Mouse (Mus musculus): Measurements from ENCODE around the gene Smagp. TPM values are rescaled to one million over a fixed set of nuclear protein-coding genes. Genes with fewer than 3 reads are reported as not detected.

Smagp gene
- polyA plus RNA-seq, 1 experiment, result 384 TPM

- Histone ChIP-seq H3K36me3 (ENCODE audit: control insufficient read depth, insufficient read depth, low read length) (peaks cover 4% of the 10 kb centered on the region; the same call in 1 of the 2 replicates), H3K27me3 (ENCODE audit: control insufficient read depth, insufficient read depth, low read length) (no peaks in the 10 kb centered on the region), H3K4me3 (ENCODE audit: low read depth, low read length) (peak overlapping the region; percentile 89), H3K4me1 (ENCODE audit: control insufficient read depth, insufficient read depth, insufficient read length, low read length) (peaks cover 18% of the 10 kb centered on the region), H3K27ac (ENCODE audit: insufficient read depth, low read depth, low read length) (peak overlapping the region; percentile 97)
- TF ChIP-seq CTCF (IDR thresholded peaks at IDR 0.05; ENCODE audit: extremely low read depth, insufficient read length, insufficient replicate concordance, low read depth, low read length) (no peak), POLR2A (IDR thresholded peaks at IDR 0.05; ENCODE audit: low read depth, low read length) (0 out of 2 replicates have a peak, but pooled peaks have one; percentile 7)
- 5% methylated on average over 38 of the region's 38 CpGs for WGBS
Measured at GRCm38 (mm10) chr15:100635851-100636645, 692 bp downstream of the Smagp start.

GRCm38 (mm10) chr15:100635239-100635638 lies 1.5 kb downstream of the Smagp start:
- Histone ChIP-seq H3K36me3 (ENCODE audit: control insufficient read depth, insufficient read depth, low read length) (peaks cover 6% of the 10 kb centered on the region; the same call in 1 of the 2 replicates), H3K4me1 (ENCODE audit: control insufficient read depth, insufficient read depth, insufficient read length, low read length) (peaks cover 16% of the 10 kb centered on the region), H3K27me3 (ENCODE audit: control insufficient read depth, insufficient read depth, low read length) (no peaks in the 10 kb centered on the region), H3K4me3 (ENCODE audit: low read depth, low read length) (peak overlapping the region; percentile 89), H3K27ac (ENCODE audit: insufficient read depth, low read depth, low read length) (peak overlapping the region; percentile 97)
- TF ChIP-seq CTCF (IDR thresholded peaks at IDR 0.05; ENCODE audit: extremely low read depth, insufficient read length, insufficient replicate concordance, low read depth, low read length), result no peak
- TF ChIP-seq POLR2A (IDR thresholded peaks at IDR 0.05; ENCODE audit: low read depth, low read length), result no peak
- WGBS, result 4% methylated on average over 9 of the region's 9 CpGs

GRCm38 (mm10) chr15:100633341-100633740 lies 3.4 kb downstream of the Smagp start:
- Histone ChIP-seq H3K27ac (ENCODE audit: insufficient read depth, low read depth, low read length) (peak overlapping the region; percentile 81), H3K27me3 (ENCODE audit: control insufficient read depth, insufficient read depth, low read length) (no peaks in the 10 kb centered on the region), H3K4me1 (ENCODE audit: control insufficient read depth, insufficient read depth, insufficient read length, low read length) (peaks cover 14% of the 10 kb centered on the region), H3K4me3 (ENCODE audit: low read depth, low read length) (peak overlapping the region; percentile 50), H3K36me3 (ENCODE audit: control insufficient read depth, insufficient read depth, low read length) (peaks cover 6% of the 10 kb centered on the region; the same call in 1 of the 2 replicates)
- TF ChIP-seq POLR2A (IDR thresholded peaks at IDR 0.05; ENCODE audit: low read depth, low read length) (no peak), CTCF (IDR thresholded peaks at IDR 0.05; ENCODE audit: extremely low read depth, insufficient read length, insufficient replicate concordance, low read depth, low read length) (no peak)
- WGBS, result 20% methylated on average over 10 of the region's 10 CpGs

GRCm38 (mm10) chr15:100632323-100632722 lies 4.4 kb downstream of the Smagp start:
- TF ChIP-seq POLR2A (IDR thresholded peaks at IDR 0.05; ENCODE audit: low read depth, low read length), result peak; percentile 30; the same call in 1 of the 2 replicates
- no peak for TF ChIP-seq CTCF (IDR thresholded peaks at IDR 0.05; ENCODE audit: extremely low read depth, insufficient read length, insufficient replicate concordance, low read depth, low read length)
- peaks cover 6% of the 10 kb centered on the region; the same call in 1 of the 2 replicates for H3K36me3 ChIP-seq (ENCODE audit: control insufficient read depth, insufficient read depth, low read length)
- 21% methylated on average over 5 of the region's 5 CpGs for WGBS
- H3K27ac ChIP-seq (ENCODE audit: insufficient read depth, low read depth, low read length), result peak overlapping the region; percentile 81
- H3K4me1 ChIP-seq (ENCODE audit: control insufficient read depth, insufficient read depth, insufficient read length, low read length), result peaks cover 23% of the 10 kb centered on the region
- no peaks in the 10 kb centered on the region for H3K27me3 ChIP-seq (ENCODE audit: control insufficient read depth, insufficient read depth, low read length)
- 0 out of 2 replicates have a peak overlapping the region, but pooled peaks have one; percentile 1 for H3K4me3 ChIP-seq (ENCODE audit: low read depth, low read length)

- WGBS, result 78% methylated on average over 12 of the region's 12 CpGs
- H3K27me3 ChIP-seq (ENCODE audit: control insufficient read depth, insufficient read depth, low read length), result no peaks in the 10 kb centered on the region
- H3K27ac ChIP-seq (ENCODE audit: insufficient read depth, low read depth, low read length), result peak overlapping the region; percentile 81
- no peak overlapping the region for H3K4me3 ChIP-seq (ENCODE audit: low read depth, low read length)
- peaks cover 6% of the 10 kb centered on the region; the same call in 1 of the 2 replicates for H3K36me3 ChIP-seq (ENCODE audit: control insufficient read depth, insufficient read depth, low read length)
- no peak for TF ChIP-seq CTCF (IDR thresholded peaks at IDR 0.05; ENCODE audit: extremely low read depth, insufficient read length, insufficient replicate concordance, low read depth, low read length)
- TF ChIP-seq POLR2A (IDR thresholded peaks at IDR 0.05; ENCODE audit: low read depth, low read length), result no peak
- peaks cover 23% of the 10 kb centered on the region for H3K4me1 ChIP-seq (ENCODE audit: control insufficient read depth, insufficient read depth, insufficient read length, low read length)
Measured at GRCm38 (mm10) chr15:100631454-100632170, 5.1 kb downstream of the Smagp start.

- Histone ChIP-seq H3K36me3 (ENCODE audit: control insufficient read depth, insufficient read depth, low read length) (peaks cover 8% of the 10 kb centered on the region; the same call in 1 of the 2 replicates), H3K27ac (ENCODE audit: insufficient read depth, low read depth, low read length) (no peak overlapping the region), H3K4me3 (ENCODE audit: low read depth, low read length) (no peak overlapping the region), H3K27me3 (ENCODE audit: control insufficient read depth, insufficient read depth, low read length) (no peaks in the 10 kb centered on the region), H3K4me1 (ENCODE audit: control insufficient read depth, insufficient read depth, insufficient read length, low read length) (peaks cover 23% of the 10 kb centered on the region)
- TF ChIP-seq POLR2A (IDR thresholded peaks at IDR 0.05; ENCODE audit: low read depth, low read length) (no peak), CTCF (IDR thresholded peaks at IDR 0.05; ENCODE audit: extremely low read depth, insufficient read length, insufficient replicate concordance, low read depth, low read length) (no peak)
- 92% methylated on average over 3 of the region's 3 CpGs for WGBS
Measured at GRCm38 (mm10) chr15:100630126-100630525, 6.6 kb downstream of the Smagp start.

Measured in small intestine, adult 2 months (tissue).